Mouse (Mus musculus) testis, adult 2 months (tissue): ENCODE data around the gene Hamp2.

Experiments used
- CTCF ChIP-seq: fragments of 200-500 bp; IDR thresholded peaks from 2 replicates; pipeline ENCODE4 v1.5.1; 2012; ENCODE audit warnings: low read depth, mild to moderate bottlenecking, inconsistent platforms, low read length, moderate library complexity; ENCODE audit not compliant: control insufficient read depth, insufficient read depth, insufficient replicate concordance
- POLR2A ChIP-seq: fragments of 200-500 bp; IDR thresholded peaks from 2 replicates; pipeline ENCODE4 v1.6.1; 2012; ENCODE audit warnings: low read depth, mild to moderate bottlenecking, inconsistent platforms, low read length, moderate library complexity; ENCODE audit not compliant: control insufficient read depth

DNA sequence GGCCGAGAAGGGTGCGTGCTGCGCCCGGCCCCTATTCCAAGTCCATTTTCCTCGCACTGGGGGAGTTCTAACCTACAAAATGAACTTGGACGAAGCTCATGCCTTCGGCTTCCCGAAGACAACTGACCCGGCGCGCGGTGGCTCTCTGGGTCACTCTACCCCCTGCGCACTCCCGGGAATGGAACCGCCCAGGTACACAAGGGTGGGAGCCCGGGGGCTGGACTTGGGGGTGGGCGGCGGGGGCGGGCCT is 48.7 kb upstream of the Hamp2 start, which contains the start of gene Lsr:
- TF ChIP-seq POLR2A (peak; percentile 25; the same call in 1 of the 2 replicates), CTCF (no peak)
